Mouse (Mus musculus): ENCODE measurements around the gene Phf1.
"Not testable (repeated sequence)": the region's sequence is repeated elsewhere in the genome, so short reads cannot be mapped to it uniquely, and the experiment has no call there.

The Phf1 gene

DNA sequence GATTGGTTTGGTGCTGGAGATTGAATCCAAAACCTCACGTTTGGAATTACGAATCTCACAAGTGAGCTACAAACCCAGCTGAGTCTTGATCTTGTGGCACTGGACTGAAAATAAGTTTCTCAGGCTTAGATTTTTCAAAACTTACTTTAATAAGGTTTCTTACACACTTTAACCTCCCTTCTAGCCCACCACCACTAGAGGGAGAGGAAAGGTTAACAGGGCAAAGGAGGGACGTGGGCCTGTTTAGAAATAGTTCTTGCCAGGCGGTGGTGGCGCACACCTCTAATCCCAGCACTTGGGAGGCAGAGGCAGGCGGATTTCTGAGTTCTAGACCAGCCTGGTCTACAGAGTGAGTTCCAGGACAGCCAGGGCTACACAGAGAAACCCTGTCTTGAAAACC lies 44.5 kb downstream of the Phf1 start:
- not testable (repeated sequence) for DNase-seq (ENCODE audit: low spot score in 2 of 2)

DNA sequence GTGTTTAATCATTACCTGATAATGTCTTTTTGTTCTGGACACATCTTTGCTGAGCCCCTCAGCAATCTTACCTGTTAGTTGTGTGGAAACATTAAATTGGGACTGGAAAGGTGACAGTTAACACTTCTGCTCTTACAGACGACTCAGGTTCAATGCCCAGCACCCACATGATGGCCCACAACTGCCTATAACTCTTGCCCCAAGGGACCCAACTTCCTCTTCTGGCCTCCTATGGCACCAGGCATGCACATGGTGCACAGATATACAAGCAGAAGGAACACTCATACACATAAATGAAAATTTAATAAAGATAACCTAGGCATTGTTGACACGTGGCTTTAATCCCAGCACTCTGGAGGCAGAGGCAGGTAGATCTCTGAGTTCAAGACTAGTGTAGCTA lies 46.6 kb downstream of the Phf1 start:
- no peak for DNase-seq (ENCODE audit: low spot score in 2 of 2)

DNA sequence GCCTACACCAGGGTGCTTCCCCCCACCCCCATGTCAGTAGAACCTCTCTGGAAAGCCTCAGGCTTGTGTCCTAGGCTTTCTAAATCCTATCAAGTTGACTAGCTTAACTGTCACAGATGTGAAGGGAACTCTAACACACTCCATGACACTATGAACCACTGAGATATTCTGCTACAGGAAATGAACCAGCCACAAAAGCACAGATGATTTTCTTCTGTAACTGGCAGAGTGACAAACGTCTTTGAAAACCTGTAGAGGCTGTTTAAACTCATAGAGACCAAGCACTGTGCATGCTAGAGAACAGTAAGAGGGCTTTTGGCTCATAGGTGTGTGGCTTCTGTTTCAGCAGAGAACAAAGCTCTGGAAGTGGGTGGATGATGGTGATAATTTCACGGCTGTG lies 48.2 kb downstream of the Phf1 start:
- DNase-seq (ENCODE audit: low spot score in 2 of 2): no peak

DNA sequence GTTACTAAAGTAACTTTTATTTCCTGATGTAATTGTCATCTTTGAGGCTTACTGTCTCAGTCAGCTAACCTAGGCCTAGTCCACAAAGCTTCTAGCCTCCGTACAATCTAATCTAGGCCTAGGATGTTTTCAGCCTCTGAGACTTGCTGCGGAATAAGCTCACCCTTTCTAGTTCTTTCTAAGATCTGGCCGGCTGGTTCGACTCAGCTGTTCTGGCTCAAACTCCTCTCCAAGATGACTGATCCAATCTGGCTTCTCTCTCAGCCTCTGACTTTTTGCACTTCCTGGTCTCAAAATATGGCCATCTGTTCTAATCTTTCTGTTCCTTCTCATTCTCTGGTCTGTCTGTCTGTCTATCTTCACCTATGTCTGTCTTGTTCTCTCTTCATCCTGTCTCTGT lies 50.5 kb downstream of the Phf1 start:
- no peak for DNase-seq (ENCODE audit: low spot score in 2 of 2)

DNA sequence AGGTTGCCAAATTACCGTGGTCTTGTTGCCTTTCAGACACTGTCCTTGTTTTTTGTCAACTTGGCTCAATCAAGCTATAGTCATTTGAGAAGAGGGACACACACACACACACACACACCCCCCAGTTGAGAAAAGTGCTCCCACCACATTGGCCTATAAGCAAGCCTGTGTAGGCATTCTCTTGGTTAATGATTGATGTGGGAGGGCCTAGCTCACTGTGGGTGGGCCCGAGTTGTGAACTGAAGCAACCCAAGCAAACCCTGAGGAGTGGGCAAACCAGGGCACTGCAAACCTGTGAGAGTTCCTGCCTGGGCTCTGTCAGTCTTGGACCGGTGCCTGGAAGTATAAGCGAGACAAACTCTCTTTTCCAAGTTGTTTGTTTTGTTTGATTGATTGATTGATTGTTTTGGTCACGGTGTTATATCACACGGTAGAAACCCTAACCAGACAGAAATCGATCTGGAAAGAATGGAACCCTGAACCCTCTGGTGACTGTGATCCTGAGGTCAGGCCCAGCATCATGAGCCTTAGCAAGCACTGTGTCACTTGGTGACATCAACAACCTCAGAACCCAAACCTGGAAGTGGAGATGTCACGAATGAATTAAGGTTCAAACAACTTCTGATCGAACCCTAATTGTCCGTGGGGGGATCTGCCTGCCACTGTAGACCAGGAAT lies 52.8 kb downstream of the Phf1 start:
- DNase-seq (ENCODE audit: low spot score in 2 of 2): no peak
